Mouse (Mus musculus) liver, embryonic 13.5 days (tissue): ENCODE results near the gene Pak4. TPM values are rescaled to one million over a fixed set of nuclear protein-coding genes. Genes with fewer than 3 reads are reported as not detected.

Source experiments
- ATAC-seq: fragments of 200-750 bp; cut with Nextera tagmentation; 2 replicates; pipeline ENCODE4 v1.8.0; 2017; ENCODE audit warnings: low read depth, mild to moderate bottlenecking, moderate number of reproducible peaks, moderate library complexity
- DNase-seq: peaks from one replicate; pipeline ENCODE4 v3.0.0; 2022
- H3K27ac ChIP-seq: fragments of 300-500 bp; sonication (generic); 2 replicates; pipeline ENCODE4 v1.5.1; 2015; ENCODE audit warnings: moderate library complexity, mild to moderate bottlenecking, inconsistent platforms
- H3K27me3 ChIP-seq: fragments of 300-500 bp; sonication (generic); 2 replicates; pipeline ENCODE4 v1.6.1; 2015; ENCODE audit warnings: mild to moderate bottlenecking, inconsistent platforms
- H3K36me3 ChIP-seq: fragments of 300-500 bp; sonication (generic); 2 replicates; pipeline ENCODE4 v1.6.1; 2015; ENCODE audit warnings: mild to moderate bottlenecking, inconsistent platforms
- H3K4me1 ChIP-seq: fragments of 300-500 bp; sonication (generic); replicated peaks from 2 replicates; pipeline ENCODE4 v1.6.1; 2015; ENCODE audit warnings: inconsistent platforms
- H3K4me2 ChIP-seq: fragments of 300-500 bp; sonication (generic); 2 replicates; pipeline ENCODE4 v1.6.1; 2015; ENCODE audit warnings: inconsistent platforms, mild to moderate bottlenecking, moderate library complexity
- H3K4me3 ChIP-seq: fragments of 300-500 bp; sonication (generic); replicated peaks from 2 replicates; pipeline ENCODE4 v1.5.1; 2015; ENCODE audit warnings: mild to moderate bottlenecking, inconsistent platforms
- H3K9ac ChIP-seq: fragments of 300-500 bp; sonication (generic); 2 replicates; pipeline ENCODE4 v1.6.1; 2015; ENCODE audit warnings: mild to moderate bottlenecking, inconsistent platforms
- H3K9me3 ChIP-seq: fragments of 300-500 bp; sonication (generic); replicated peaks from 2 replicates; pipeline ENCODE4 v1.6.1; 2016; ENCODE audit warnings: inconsistent platforms
- WGBS: fragments of 180-500 bp; shearing (Covaris S2); methylation state at CpG from one replicate; pipeline ENCODE4 v1.1.7; 2015; ENCODE audit not compliant: insufficient replicate concordance; 5-methylcytosine and 5-hydroxymethylcytosine counted together
- polyA plus RNA-seq: library from polyadenylated mRNA; unstranded; fragments of >200 nt; fragmentation: Nextera tagmentation; extraction: Ambion mirVana; gene quantifications from 2 replicates; pipeline ENCODE4 v1.2.1, GENCODE M21; 2015

Gene Pak4
- polyA plus RNA-seq, 1 experiment from 2014 or later = 16.2 TPM

- H3K27ac ChIP-seq = peak overlapping the region; percentile 85
- 45% methylated on average over 11 of the region's 11 CpGs for WGBS
- H3K9ac ChIP-seq = peak overlapping the region; percentile 46; the same call in 1 of the 2 replicates
- H3K9me3 ChIP-seq = no peaks in the 10 kb centered on the region
- ATAC-seq = peak; percentile 22
- H3K4me2 ChIP-seq = peak overlapping the region; percentile 55
- peaks cover 7% of the 10 kb centered on the region for H3K36me3 ChIP-seq
- H3K27me3 ChIP-seq = no peaks in the 10 kb centered on the region
- H3K4me1 ChIP-seq = peaks cover 100% of the 10 kb centered on the region
- H3K4me3 ChIP-seq = no peak overlapping the region
- peak; percentile 43 for DNase-seq
These were observed 22.4 kb downstream of the Pak4 start for GRCm38 (mm10) chr7:28575597-28575996.

- Histone ChIP-seq H3K9ac (peak overlapping the region; percentile 27; the same call in 1 of the 2 replicates), H3K4me3 (no peak overlapping the region), H3K4me1 (peaks cover 84% of the 10 kb centered on the region), H3K27ac (peak overlapping the region; percentile 53; the same call in 1 of the 2 replicates), H3K9me3 (no peaks in the 10 kb centered on the region), H3K4me2 (no peak overlapping the region), H3K36me3 (peaks cover 18% of the 10 kb centered on the region), H3K27me3 (no peaks in the 10 kb centered on the region)
- 76% methylated on average over 3 of the region's 3 CpGs for WGBS
- ATAC-seq (no peak), DNase-seq (no peak)
These were observed 24.7 kb downstream of the Pak4 start for GRCm38 (mm10) chr7:28573236-28573635.

GRCm38 (mm10) chr7:28572689-28573088, 25.3 kb downstream of the Pak4 start:
- no peak overlapping the region for H3K4me3 ChIP-seq
- 68% methylated on average over 5 of the region's 5 CpGs for WGBS
- no peaks in the 10 kb centered on the region for H3K27me3 ChIP-seq
- H3K4me1 ChIP-seq = peaks cover 79% of the 10 kb centered on the region
- DNase-seq (no peak), ATAC-seq (no peak)
- H3K27ac ChIP-seq = peak overlapping the region; percentile 53; the same call in 1 of the 2 replicates
- peak overlapping the region; percentile 27; the same call in 1 of the 2 replicates for H3K9ac ChIP-seq
- no peak overlapping the region for H3K4me2 ChIP-seq
- no peaks in the 10 kb centered on the region for H3K9me3 ChIP-seq
- peaks cover 23% of the 10 kb centered on the region for H3K36me3 ChIP-seq

- peaks cover 39% of the 10 kb centered on the region for H3K36me3 ChIP-seq
- no peak overlapping the region for H3K4me3 ChIP-seq
- ATAC-seq (no peak), DNase-seq (no peak)
- no peaks in the 10 kb centered on the region for H3K27me3 ChIP-seq
- peak overlapping the region; percentile 6; the same call in 1 of the 2 replicates for H3K27ac ChIP-seq
- 55% methylated on average over 5 of the region's 5 CpGs for WGBS
- no peak overlapping the region; the same call in 1 of the 2 replicates for H3K9ac ChIP-seq
- H3K4me1 ChIP-seq = peaks cover 63% of the 10 kb centered on the region
- H3K9me3 ChIP-seq = no peaks in the 10 kb centered on the region
- H3K4me2 ChIP-seq = no peak overlapping the region
These were observed 26.9 kb downstream of the Pak4 start for GRCm38 (mm10) chr7:28570982-28571682.

- no peak for ATAC-seq
- H3K4me1 ChIP-seq = peaks cover 56% of the 10 kb centered on the region
These were observed 27.5 kb downstream of the Pak4 start for GRCm38 (mm10) chr7:28570291-28570981.

GRCm38 (mm10) chr7:28568253-28568652, 29.7 kb downstream of the Pak4 start:
- H3K4me2 ChIP-seq = no peak overlapping the region
- no peak overlapping the region for H3K9ac ChIP-seq
- H3K9me3 ChIP-seq = no peaks in the 10 kb centered on the region
- H3K27ac ChIP-seq = no peak overlapping the region
- H3K4me1 ChIP-seq = peaks cover 34% of the 10 kb centered on the region
- ATAC-seq = peak; percentile 35; the same call in 1 of the 2 replicates
- no peaks in the 10 kb centered on the region for H3K27me3 ChIP-seq
- peak; percentile 55 for DNase-seq
- H3K36me3 ChIP-seq = peaks cover 67% of the 10 kb centered on the region
- H3K4me3 ChIP-seq = no peak overlapping the region

More at GRCm38 (mm10) chr7:28570291-28570981, 27.5 kb downstream of the Pak4 start:
- peak overlapping the region; percentile 47; the same call in 1 of the 2 replicates for H3K27ac ChIP-seq
- no peaks in the 10 kb centered on the region for H3K9me3 ChIP-seq
- no peaks in the 10 kb centered on the region for H3K27me3 ChIP-seq
- 72% methylated on average over 12 of the region's 12 CpGs for WGBS
- no peak for DNase-seq
- H3K4me3 ChIP-seq = no peak overlapping the region
- peaks cover 45% of the 10 kb centered on the region for H3K36me3 ChIP-seq
- 0 out of 2 replicates have a peak overlapping the region, but pooled peaks have one; percentile 17 for H3K9ac ChIP-seq
- H3K4me2 ChIP-seq = no peak overlapping the region

GRCm38 (mm10) chr7:28567539-28567938, 30.4 kb downstream of the Pak4 start:
- H3K36me3 ChIP-seq = peaks cover 74% of the 10 kb centered on the region
- 64% methylated on average over 4 of the region's 4 CpGs for WGBS

GRCm38 (mm10) chr7:28565407-28565806, 32.6 kb downstream of the Pak4 start:
- Histone ChIP-seq H3K4me3 (no peak overlapping the region), H3K4me1 (peaks cover 6% of the 10 kb centered on the region), H3K9ac (no peak overlapping the region), H3K36me3 (peaks cover 95% of the 10 kb centered on the region), H3K27ac (no peak overlapping the region), H3K9me3 (no peaks in the 10 kb centered on the region), H3K4me2 (no peak overlapping the region), H3K27me3 (no peaks in the 10 kb centered on the region)
- DNase-seq = no peak
- WGBS = 71% methylated on average over 5 of the region's 5 CpGs
- no peak for ATAC-seq

More at GRCm38 (mm10) chr7:28567539-28567938, 30.4 kb downstream of the Pak4 start:
- H3K9me3 ChIP-seq = no peaks in the 10 kb centered on the region
- no peak overlapping the region for H3K4me3 ChIP-seq
- no peaks in the 10 kb centered on the region for H3K27me3 ChIP-seq
- no peak overlapping the region for H3K27ac ChIP-seq
- no peak overlapping the region for H3K9ac ChIP-seq
- ATAC-seq (no peak), DNase-seq (no peak)
- H3K4me1 ChIP-seq = peaks cover 27% of the 10 kb centered on the region
- no peak overlapping the region for H3K4me2 ChIP-seq

GRCm38 (mm10) chr7:28562951-28563350, 35.0 kb downstream of the Pak4 start:
- H3K4me1 ChIP-seq = peaks cover 11% of the 10 kb centered on the region
- no peak for DNase-seq
- ATAC-seq = no peak
- 90% methylated on average over 13 of the region's 13 CpGs for WGBS
- H3K27ac ChIP-seq = no peak overlapping the region
- H3K9me3 ChIP-seq = no peaks in the 10 kb centered on the region
- H3K9ac ChIP-seq = no peak overlapping the region
- H3K4me3 ChIP-seq = no peak overlapping the region
- peaks cover 94% of the 10 kb centered on the region for H3K36me3 ChIP-seq
- no peaks in the 10 kb centered on the region for H3K27me3 ChIP-seq
- no peak overlapping the region for H3K4me2 ChIP-seq

- WGBS = 85% methylated on average over 13 of the region's 13 CpGs
- peaks cover 88% of the 10 kb centered on the region for H3K36me3 ChIP-seq
- DNase-seq (no peak), ATAC-seq (no peak)
- no peak overlapping the region for H3K4me3 ChIP-seq
- no peaks in the 10 kb centered on the region for H3K9me3 ChIP-seq
- no peaks in the 10 kb centered on the region for H3K27me3 ChIP-seq
- peaks cover 16% of the 10 kb centered on the region for H3K4me1 ChIP-seq
- H3K27ac ChIP-seq = no peak overlapping the region
- no peak overlapping the region for H3K9ac ChIP-seq
- no peak overlapping the region for H3K4me2 ChIP-seq
These were observed 35.6 kb downstream of the Pak4 start for GRCm38 (mm10) chr7:28562371-28562770.

- Histone ChIP-seq H3K27me3 (no peaks in the 10 kb centered on the region), H3K4me1 (peaks cover 17% of the 10 kb centered on the region), H3K9me3 (no peaks in the 10 kb centered on the region), H3K36me3 (peaks cover 84% of the 10 kb centered on the region), H3K4me2 (no peak overlapping the region), H3K9ac (no peak overlapping the region), H3K4me3 (no peak overlapping the region), H3K27ac (no peak overlapping the region)
- 82% methylated on average over 11 of the region's 11 CpGs for WGBS
- no peak for DNase-seq
- no peak for ATAC-seq
These were observed 36.0 kb downstream of the Pak4 start for GRCm38 (mm10) chr7:28561967-28562366.
